Mouse (Mus musculus): ENCODE measurements around the gene Gm5136. TPM values are rescaled to one million over a fixed set of nuclear protein-coding genes. Genes with fewer than 3 reads are reported as not detected.

Gene Gm5136
- not detected in 2 replicates for polyA plus RNA-seq (2016; fragmentation: Nextera tagmentation; extraction: Ambion mirVana)

DNA sequence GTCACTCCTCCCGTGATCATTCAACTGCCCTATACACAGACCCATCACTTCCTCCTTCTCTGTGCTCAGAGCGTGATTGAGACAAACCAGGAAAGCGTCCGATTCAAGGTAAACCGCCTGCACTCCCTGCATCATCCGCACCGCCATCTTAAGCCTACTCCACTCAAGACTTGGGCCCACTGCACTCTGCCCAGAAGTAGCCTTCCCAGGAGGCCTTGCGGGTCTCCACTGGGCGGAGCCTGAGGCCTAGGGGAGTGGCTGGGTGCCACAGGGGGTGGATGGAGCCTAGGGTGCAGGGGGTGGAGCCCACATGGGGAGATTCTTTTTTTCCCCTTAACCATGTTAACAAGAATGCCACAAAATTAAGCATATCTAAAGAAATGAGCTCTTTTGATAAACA is at the start of gene Gm5136:
Gene Gm5136, minus strand, starts transcription at position 215 of the 400 bp plus-strand sequence.
- Histone ChIP-seq H3K4me1 (no peaks in the 10 kb centered on the region), H3K9me3 (replicated peaks) (no peaks in the 10 kb centered on the region; the same call in 1 of the 2 replicates), H3K4me2 (no peak within 1 kb of the TSS), H3K9ac (no peak within 1 kb of the TSS), H3K27me3 (replicated peaks) (no peaks in the 10 kb centered on the region), H3K4me3 (no peak within 1 kb of the TSS), H3K27ac (no peak within 1 kb of the TSS), H3K36me3 (no peaks in the 10 kb centered on the region)
- ATAC-seq = no peak
- 82% methylated on average over 9 of the region's 9 CpGs for WGBS (ENCODE audit: insufficient replicate concordance)

- no peak overlapping the region for H3K4me3 ChIP-seq
- H3K27ac ChIP-seq = no peak overlapping the region
- ATAC-seq = no peak
- H3K4me2 ChIP-seq = no peak overlapping the region
- no peaks in the 10 kb centered on the region for H3K36me3 ChIP-seq
- WGBS (ENCODE audit: insufficient replicate concordance) = 45% methylated on average over 2 of the region's 2 CpGs
- H3K27me3 ChIP-seq (replicated peaks) = no peaks in the 10 kb centered on the region
- H3K9me3 ChIP-seq (replicated peaks) = no peaks in the 10 kb centered on the region
- H3K9ac ChIP-seq = no peak overlapping the region
- no peaks in the 10 kb centered on the region for H3K4me1 ChIP-seq
These were observed 43.8 kb upstream of the Gm5136 start for GRCm38 (mm10) chr10:108743759-108744158.

- no peak for ATAC-seq
- WGBS (ENCODE audit: insufficient replicate concordance) = 41% methylated on average over 2 of the region's 2 CpGs
- Histone ChIP-seq H3K4me2 (no peak overlapping the region), H3K27ac (no peak overlapping the region), H3K9me3 (replicated peaks) (no peaks in the 10 kb centered on the region), H3K9ac (no peak overlapping the region), H3K4me3 (no peak overlapping the region), H3K4me1 (no peaks in the 10 kb centered on the region), H3K27me3 (replicated peaks) (no peaks in the 10 kb centered on the region), H3K36me3 (no peaks in the 10 kb centered on the region)
These were observed 34.0 kb upstream of the Gm5136 start for GRCm38 (mm10) chr10:108733982-108734381.

GRCm38 (mm10) chr10:108728961-108729360 is 29.0 kb upstream of the Gm5136 start:
- 73% methylated on average over 8 of the region's 8 CpGs for WGBS (ENCODE audit: insufficient replicate concordance)
- Histone ChIP-seq H3K9ac (no peak overlapping the region), H3K4me3 (no peak overlapping the region), H3K9me3 (replicated peaks) (no peaks in the 10 kb centered on the region), H3K4me1 (no peaks in the 10 kb centered on the region), H3K27ac (no peak overlapping the region), H3K27me3 (replicated peaks) (no peaks in the 10 kb centered on the region), H3K4me2 (no peak overlapping the region), H3K36me3 (no peaks in the 10 kb centered on the region)
- no peak for ATAC-seq

DNA sequence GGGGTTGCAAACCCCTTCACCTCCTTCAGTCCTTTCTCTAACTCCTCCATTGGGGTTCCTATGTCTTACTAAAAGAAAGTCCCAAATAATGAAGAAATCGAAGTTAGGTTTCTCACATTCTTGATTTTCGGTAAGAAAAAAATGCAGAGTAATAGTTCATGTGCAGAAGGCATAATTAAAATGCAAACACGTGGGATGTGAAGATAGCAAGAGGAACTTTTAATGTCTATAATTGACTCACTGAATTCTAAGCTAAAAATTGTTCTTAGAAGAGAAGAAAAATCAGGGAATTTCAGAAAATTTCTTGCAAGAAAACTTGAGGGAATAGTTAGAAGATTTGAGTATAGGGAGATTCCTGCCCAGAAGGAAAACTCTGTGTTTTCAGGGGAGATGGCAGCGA is 26.4 kb upstream of the Gm5136 start:
- Histone ChIP-seq H3K36me3 (no peaks in the 10 kb centered on the region), H3K27ac (no peak overlapping the region), H3K4me3 (no peak overlapping the region), H3K4me1 (no peaks in the 10 kb centered on the region), H3K9me3 (replicated peaks) (no peaks in the 10 kb centered on the region), H3K27me3 (replicated peaks) (no peaks in the 10 kb centered on the region), H3K9ac (no peak overlapping the region), H3K4me2 (no peak overlapping the region)
- WGBS (ENCODE audit: insufficient replicate concordance) = 61% methylated on average over 4 of the region's 4 CpGs
- no peak for ATAC-seq

GRCm38 (mm10) chr10:108724878-108725277 is 24.9 kb upstream of the Gm5136 start:
- WGBS (ENCODE audit: insufficient replicate concordance) = 67% methylated on average over 3 of the region's 3 CpGs
- Histone ChIP-seq H3K4me3 (no peak overlapping the region), H3K4me2 (no peak overlapping the region), H3K9ac (no peak overlapping the region), H3K27me3 (replicated peaks) (no peaks in the 10 kb centered on the region), H3K27ac (no peak overlapping the region), H3K4me1 (no peaks in the 10 kb centered on the region), H3K36me3 (no peaks in the 10 kb centered on the region), H3K9me3 (replicated peaks) (no peaks in the 10 kb centered on the region)
- no peak for ATAC-seq

GRCm38 (mm10) chr10:108710514-108710913 is 10.6 kb upstream of the Gm5136 start:
- H3K9ac ChIP-seq = no peak overlapping the region
- H3K27ac ChIP-seq = no peak overlapping the region
- no peak overlapping the region for H3K4me2 ChIP-seq
- no peaks in the 10 kb centered on the region for H3K27me3 ChIP-seq (replicated peaks)
- no peaks in the 10 kb centered on the region for H3K4me1 ChIP-seq
- no peaks in the 10 kb centered on the region for H3K9me3 ChIP-seq (replicated peaks)
- H3K4me3 ChIP-seq = no peak overlapping the region
- no peaks in the 10 kb centered on the region for H3K36me3 ChIP-seq
- no peak for ATAC-seq
- WGBS (ENCODE audit: insufficient replicate concordance) = 51% methylated on average over 5 of the region's 5 CpGs

GRCm38 (mm10) chr10:108705658-108706057 is 5.7 kb upstream of the Gm5136 start:
- Histone ChIP-seq H3K27me3 (replicated peaks) (no peaks in the 10 kb centered on the region), H3K9ac (no peak overlapping the region), H3K36me3 (no peaks in the 10 kb centered on the region), H3K9me3 (replicated peaks) (no peaks in the 10 kb centered on the region; the same call in 1 of the 2 replicates), H3K27ac (no peak overlapping the region), H3K4me1 (no peaks in the 10 kb centered on the region), H3K4me2 (no peak overlapping the region), H3K4me3 (no peak overlapping the region)
- 69% methylated on average over 3 of the region's 3 CpGs for WGBS (ENCODE audit: insufficient replicate concordance)
- no peak for ATAC-seq

DNA sequence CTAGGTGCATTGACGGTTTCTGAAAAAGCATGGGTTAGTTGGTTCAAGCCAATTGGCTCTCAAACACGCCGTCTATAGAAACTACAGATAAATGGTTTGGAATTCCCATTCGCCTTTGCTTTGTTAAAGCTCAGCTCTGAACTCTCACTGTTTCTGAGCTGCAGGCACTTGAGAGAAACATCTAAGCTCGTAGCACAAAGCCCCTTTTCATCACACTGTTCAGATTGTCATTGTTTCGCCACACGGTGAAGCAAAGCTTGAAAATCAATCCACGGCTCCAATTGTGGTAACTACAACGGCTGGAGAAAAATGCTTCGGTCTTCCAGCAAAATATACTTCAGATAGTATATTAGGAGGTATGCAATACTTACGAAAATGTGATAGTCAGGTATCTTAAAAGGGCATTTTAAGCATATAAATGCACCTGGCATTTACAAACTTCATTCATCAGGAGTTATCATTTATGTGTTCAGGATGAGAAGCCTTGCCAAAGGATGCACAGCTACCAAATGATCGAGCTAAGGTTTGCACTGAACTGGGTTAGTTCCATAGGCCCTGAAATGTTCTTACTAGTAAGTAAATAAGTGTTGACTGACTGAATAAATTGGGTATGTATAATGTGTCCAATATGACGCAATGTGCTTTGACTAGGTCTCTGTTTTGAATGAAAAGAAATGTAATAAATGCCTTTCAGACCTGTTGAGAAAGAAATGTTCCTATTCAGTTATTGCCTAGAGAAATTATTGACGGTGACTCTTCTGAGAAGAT is 1.6 kb upstream of the Gm5136 start:
- no peaks in the 10 kb centered on the region for H3K4me1 ChIP-seq
- ATAC-seq = no peak

DNA sequence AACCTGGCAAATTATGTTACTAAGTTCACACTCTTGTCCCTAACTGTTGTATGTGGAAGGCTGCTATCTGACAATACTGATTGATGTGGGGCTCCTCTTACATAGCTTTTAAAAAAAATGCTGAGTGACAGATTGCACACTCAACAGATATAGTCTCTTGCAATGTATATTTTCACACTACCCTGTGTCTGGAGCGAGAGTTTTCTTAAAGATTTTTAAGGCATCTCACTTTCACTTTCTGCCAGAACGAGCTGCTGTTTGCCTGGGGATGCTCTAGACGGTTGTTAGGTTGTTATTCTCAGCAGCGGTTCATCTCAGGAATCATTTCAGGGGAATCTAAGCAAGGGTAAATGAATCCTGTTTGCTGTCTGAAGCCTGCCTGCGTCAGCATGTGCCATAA is 2.9 kb downstream of the Gm5136 start:
- no peak overlapping the region for H3K4me3 ChIP-seq
- WGBS (ENCODE audit: insufficient replicate concordance) = 57% methylated on average over 5 of the region's 5 CpGs
- H3K36me3 ChIP-seq = no peaks in the 10 kb centered on the region
- ATAC-seq = no peak
- H3K9ac ChIP-seq = no peak overlapping the region
- no peaks in the 10 kb centered on the region for H3K4me1 ChIP-seq
- H3K27me3 ChIP-seq (replicated peaks) = no peaks in the 10 kb centered on the region
- H3K27ac ChIP-seq = no peak overlapping the region
- H3K4me2 ChIP-seq = no peak overlapping the region
- H3K9me3 ChIP-seq (replicated peaks) = no peaks in the 10 kb centered on the region; the same call in 1 of the 2 replicates

More for the DNA sequence above, 1.6 kb upstream of the Gm5136 start:
- H3K36me3 ChIP-seq = no peaks in the 10 kb centered on the region
- no peaks in the 10 kb centered on the region for H3K27me3 ChIP-seq (replicated peaks)
- no peak overlapping the region for H3K4me2 ChIP-seq
- no peak overlapping the region for H3K4me3 ChIP-seq
- WGBS (ENCODE audit: insufficient replicate concordance) = 71% methylated on average over 14 of the region's 14 CpGs
- H3K9me3 ChIP-seq (replicated peaks) = no peaks in the 10 kb centered on the region; the same call in 1 of the 2 replicates
- no peak overlapping the region for H3K9ac ChIP-seq
- H3K27ac ChIP-seq = no peak overlapping the region

DNA sequence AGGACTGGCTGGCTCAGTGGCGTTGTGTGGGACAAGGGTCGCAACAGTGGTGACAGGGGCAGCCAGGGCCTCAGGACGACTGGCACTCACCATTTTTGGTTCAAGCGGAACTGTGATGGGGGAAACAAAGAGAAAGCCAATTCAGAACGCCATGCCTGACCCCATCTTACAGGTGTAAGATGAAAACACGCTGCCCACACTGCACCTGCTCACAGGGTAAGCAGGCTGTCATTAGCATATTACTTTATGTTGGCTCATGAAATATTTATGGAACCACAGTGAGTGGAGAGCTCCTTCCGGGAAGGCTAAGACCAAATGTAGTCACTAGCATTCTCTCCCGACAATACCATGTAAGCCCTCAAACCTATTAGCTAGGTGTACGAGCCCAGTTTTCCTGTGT is 9.0 kb downstream of the Gm5136 start:
- Histone ChIP-seq H3K4me1 (no peaks in the 10 kb centered on the region), H3K4me2 (no peak overlapping the region), H3K4me3 (no peak overlapping the region), H3K9me3 (replicated peaks) (no peaks in the 10 kb centered on the region), H3K9ac (no peak overlapping the region), H3K27me3 (replicated peaks) (no peaks in the 10 kb centered on the region), H3K27ac (no peak overlapping the region), H3K36me3 (no peaks in the 10 kb centered on the region)
- WGBS (ENCODE audit: insufficient replicate concordance) = 53% methylated on average over 9 of the region's 9 CpGs
- no peak for ATAC-seq

DNA sequence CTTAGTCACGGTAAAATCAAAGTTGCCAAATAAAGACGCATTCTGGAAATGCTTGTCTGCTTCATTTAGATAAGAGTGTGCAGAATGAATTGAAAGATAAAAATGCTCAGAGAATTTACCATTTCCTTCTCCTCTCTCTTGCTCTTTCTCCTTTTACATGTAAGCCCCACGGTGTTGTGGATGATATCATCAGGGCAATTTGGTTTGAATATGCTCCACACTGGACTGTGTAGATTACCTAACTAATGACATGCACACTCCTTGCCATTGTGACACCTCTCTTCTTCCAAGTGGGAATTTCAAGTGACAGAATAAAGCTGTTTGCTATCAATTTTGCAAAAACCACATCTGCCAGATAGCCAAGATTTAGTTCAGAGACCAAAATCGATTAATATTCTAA is 13.3 kb downstream of the Gm5136 start:
- H3K36me3 ChIP-seq = no peaks in the 10 kb centered on the region
- no peaks in the 10 kb centered on the region for H3K4me1 ChIP-seq
- no peak for ATAC-seq
- no peaks in the 10 kb centered on the region for H3K27me3 ChIP-seq (replicated peaks)
- no peak overlapping the region for H3K9ac ChIP-seq
- H3K4me3 ChIP-seq = no peak overlapping the region
- no peak overlapping the region for H3K27ac ChIP-seq
- no peaks in the 10 kb centered on the region for H3K9me3 ChIP-seq (replicated peaks)
- no peak overlapping the region for H3K4me2 ChIP-seq
- 59% methylated on average over 4 of the region's 4 CpGs for WGBS (ENCODE audit: insufficient replicate concordance)

Measured in liver, embryonic 12.5 days (tissue).